Mouse (Mus musculus) ovary, postnatal 36 days (tissue): ENCODE data around the gene Zfp949.
"Not testable (repeated sequence)": the region's sequence is repeated elsewhere in the genome, so short reads cannot be mapped to it uniquely, and the experiment has no call there.

Experiments used
- DNase-seq: peaks from one replicate; pipeline ENCODE4 v3.0.0; 2022; ENCODE audit warnings: low spot score, mixed read lengths

Zfp949 gene

GRCm38 (mm10) chr9:88542816-88543215 lies 5.0 kb upstream of the Zfp949 start:
- no peak for DNase-seq

DNA sequence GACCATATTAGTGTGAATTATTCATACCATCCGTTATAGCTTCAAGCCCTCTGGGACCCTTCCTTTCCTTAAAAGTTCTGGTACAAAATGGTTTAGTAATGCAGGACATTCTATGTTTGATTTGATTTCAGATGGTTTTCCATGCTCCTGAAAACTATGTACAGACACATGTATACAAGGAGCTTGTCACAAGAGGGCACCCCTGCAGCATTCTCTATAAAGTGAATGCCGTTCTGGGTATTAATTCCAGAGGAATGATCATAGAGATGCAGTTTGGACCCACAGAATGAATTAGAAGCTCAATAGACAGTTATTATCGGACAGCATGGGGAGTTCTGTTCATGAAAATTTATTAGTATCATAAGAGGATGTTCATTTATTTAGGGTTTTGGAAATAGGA lies 2.3 kb upstream of the Zfp949 start:
- DNase-seq, result no peak

DNA sequence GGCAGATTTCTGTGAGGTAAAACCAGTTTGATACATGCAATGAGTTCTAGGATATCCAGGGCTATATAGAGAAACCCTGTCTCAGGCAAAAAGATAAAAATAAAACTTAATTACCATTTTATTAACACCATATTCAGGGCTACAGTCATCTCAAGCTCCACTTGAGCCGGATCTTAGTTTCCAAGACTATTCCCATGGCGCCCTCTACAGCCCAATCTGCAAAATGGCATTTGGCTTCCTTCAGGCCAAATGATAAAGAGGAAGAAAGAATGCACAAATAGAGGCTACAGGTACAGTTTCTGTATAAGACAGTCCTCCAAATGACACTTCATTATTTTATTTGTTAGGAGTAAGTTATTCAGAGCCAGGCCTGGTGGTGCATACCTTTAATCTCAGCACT lies 1.7 kb upstream of the Zfp949 start:
- no peak for DNase-seq

- no peak for DNase-seq
Observed at GRCm38 (mm10) chr9:88546657-88547056, 1.2 kb upstream of the Zfp949 start.

- DNase-seq, result no peak
Observed at GRCm38 (mm10) chr9:88547270-88547669, 550 bp upstream of the Zfp949 start.

GRCm38 (mm10) chr9:88548614-88548945 lies 760 bp downstream of the Zfp949 start:
- DNase-seq, result no peak

GRCm38 (mm10) chr9:88553071-88553470 lies 5.3 kb downstream of the Zfp949 start:
- no peak for DNase-seq

GRCm38 (mm10) chr9:88558146-88558545 lies 10.3 kb downstream of the Zfp949 start:
- no peak for DNase-seq

DNA sequence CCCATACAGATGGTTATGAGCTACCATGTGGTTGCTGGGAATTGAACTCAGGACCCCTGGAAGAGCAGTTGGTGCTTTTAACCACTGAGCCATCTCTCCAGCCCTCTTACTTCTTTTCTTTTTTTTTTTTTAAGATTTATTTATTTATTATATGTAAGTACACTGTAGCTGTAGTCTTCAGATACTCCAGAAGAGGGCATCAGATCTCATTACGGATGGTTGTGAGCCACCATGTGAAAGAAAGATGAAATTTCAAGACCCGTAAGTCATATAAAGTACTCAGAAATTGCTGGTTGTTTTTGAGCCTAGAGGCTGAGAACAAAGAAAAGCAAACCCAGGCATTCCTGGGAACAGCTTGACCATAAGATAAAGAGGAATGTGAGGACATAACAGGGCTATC lies 13.7 kb downstream of the Zfp949 start:
- not testable (repeated sequence) for DNase-seq

- DNase-seq, result not testable (repeated sequence)
Observed at GRCm38 (mm10) chr9:88570471-88570870, 22.7 kb downstream of the Zfp949 start.

DNA sequence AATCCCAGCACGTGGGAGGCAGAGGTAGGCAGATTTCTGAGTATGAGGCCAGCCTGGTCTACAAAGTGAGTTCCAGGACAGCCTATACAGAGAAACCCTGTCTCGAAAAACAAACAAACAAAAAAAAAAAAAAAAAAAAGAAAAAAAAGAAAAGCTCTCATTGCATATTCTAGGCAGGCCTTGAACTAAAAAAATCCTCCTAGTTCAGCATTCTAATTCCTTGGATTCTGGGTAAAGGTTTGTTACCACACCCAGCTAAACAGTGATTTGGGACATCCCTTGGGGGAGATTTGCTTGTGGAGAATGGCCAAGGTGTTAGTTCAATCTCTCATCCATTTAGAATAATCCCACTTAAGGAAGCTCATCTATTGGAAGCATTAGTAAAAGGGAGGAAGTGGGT lies 32.8 kb downstream of the Zfp949 start, which contains the start of gene Trim43a:
Gene Trim43a (plus strand): TSS at position 301 of the 400 bp plus-strand sequence.
- DNase-seq, result not testable (repeated sequence)

DNA sequence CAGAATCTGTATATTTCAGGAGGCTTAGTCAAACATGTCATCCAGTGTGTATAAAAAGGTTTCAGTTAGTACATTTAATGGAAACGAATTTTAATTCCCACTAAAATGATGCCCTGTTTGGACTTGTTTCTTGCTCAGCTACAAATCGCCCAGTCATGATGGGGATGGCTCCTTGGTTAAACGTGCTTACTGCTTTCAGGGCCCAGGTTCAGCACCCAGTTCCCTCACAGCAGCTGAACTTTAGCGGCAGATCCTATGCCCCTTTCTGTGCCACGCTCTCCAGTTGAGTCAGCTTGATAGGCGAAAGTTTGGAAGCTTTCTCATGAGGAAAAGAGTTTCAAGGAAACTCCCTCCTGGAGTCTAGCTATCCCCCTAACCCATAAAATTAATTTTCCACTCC lies 45.9 kb downstream of the Zfp949 start:
- DNase-seq, result not testable (repeated sequence)

- DNase-seq, result peak; percentile 100
Observed at GRCm38 (mm10) chr9:88599206-88600162, 51.7 kb downstream of the Zfp949 start.
